Mouse (Mus musculus): ENCODE data around the gene Tnfrsf26. TPM values are rescaled to one million over a fixed set of nuclear protein-coding genes. Genes with fewer than 3 reads are reported as not detected.

Tnfrsf26 gene
- polyA plus RNA-seq, 1 experiment from 2014 or later = 0.65 TPM

- WGBS = 93% methylated on average over 10 of the region's 10 CpGs
- no peak for ATAC-seq (replicated peaks; ENCODE audit: low FRiP score)
- no peaks in the 10 kb centered on the region for H3K27me3 ChIP-seq
- no peak overlapping the region for H3K4me2 ChIP-seq
- no peak overlapping the region for H3K27ac ChIP-seq
- H3K9ac ChIP-seq = no peak overlapping the region
- H3K4me1 ChIP-seq = peaks cover 8% of the 10 kb centered on the region; the same call in 1 of the 2 replicates
- no peaks in the 10 kb centered on the region for H3K9me3 ChIP-seq (replicated peaks)
- H3K4me3 ChIP-seq (replicated peaks) = no peak overlapping the region
- H3K36me3 ChIP-seq = peaks cover 73% of the 10 kb centered on the region
Observed at GRCm38 (mm10) chr7:143592255-143592654, 36.3 kb downstream of the Tnfrsf26 start.

GRCm38 (mm10) chr7:143588006-143588405 is 40.5 kb downstream of the Tnfrsf26 start:
- no peak overlapping the region for H3K4me2 ChIP-seq
- no peak overlapping the region for H3K9ac ChIP-seq
- no peaks in the 10 kb centered on the region for H3K27me3 ChIP-seq
- no peak overlapping the region for H3K4me3 ChIP-seq (replicated peaks)
- no peaks in the 10 kb centered on the region for H3K4me1 ChIP-seq
- 90% methylated on average over 4 of the region's 4 CpGs for WGBS
- peaks cover 96% of the 10 kb centered on the region for H3K36me3 ChIP-seq
- ATAC-seq (replicated peaks; ENCODE audit: low FRiP score) = no peak
- no peak overlapping the region for H3K27ac ChIP-seq
- no peaks in the 10 kb centered on the region for H3K9me3 ChIP-seq (replicated peaks)

GRCm38 (mm10) chr7:143587586-143587985 is 40.9 kb downstream of the Tnfrsf26 start:
- no peak overlapping the region for H3K27ac ChIP-seq
- H3K27me3 ChIP-seq = no peaks in the 10 kb centered on the region
- no peaks in the 10 kb centered on the region for H3K9me3 ChIP-seq (replicated peaks)
- no peaks in the 10 kb centered on the region for H3K4me1 ChIP-seq
- no peak overlapping the region for H3K4me2 ChIP-seq
- ATAC-seq (replicated peaks; ENCODE audit: low FRiP score) = no peak
- peaks cover 96% of the 10 kb centered on the region for H3K36me3 ChIP-seq
- no peak overlapping the region for H3K9ac ChIP-seq
- WGBS = 90% methylated on average over 5 of the region's 5 CpGs
- H3K4me3 ChIP-seq (replicated peaks) = no peak overlapping the region

GRCm38 (mm10) chr7:143583956-143584355 is 44.6 kb downstream of the Tnfrsf26 start:
- H3K9me3 ChIP-seq (replicated peaks) = no peaks in the 10 kb centered on the region
- ATAC-seq (replicated peaks; ENCODE audit: low FRiP score) = no peak
- peaks cover 94% of the 10 kb centered on the region for H3K36me3 ChIP-seq
- no peak overlapping the region for H3K9ac ChIP-seq
- H3K27me3 ChIP-seq = no peaks in the 10 kb centered on the region
- 31% methylated on average over 3 of the region's 3 CpGs for WGBS
- no peaks in the 10 kb centered on the region for H3K4me1 ChIP-seq
- H3K4me2 ChIP-seq = no peak overlapping the region
- no peak overlapping the region for H3K4me3 ChIP-seq (replicated peaks)
- H3K27ac ChIP-seq = no peak overlapping the region

- 90% methylated on average over 5 of the region's 5 CpGs for WGBS
- Histone ChIP-seq H3K4me2 (no peak overlapping the region), H3K27ac (no peak overlapping the region), H3K4me3 (replicated peaks) (no peak overlapping the region), H3K9me3 (replicated peaks) (no peaks in the 10 kb centered on the region), H3K27me3 (no peaks in the 10 kb centered on the region), H3K9ac (no peak overlapping the region), H3K4me1 (no peaks in the 10 kb centered on the region), H3K36me3 (peaks cover 94% of the 10 kb centered on the region)
- no peak for ATAC-seq (replicated peaks; ENCODE audit: low FRiP score)
Observed at GRCm38 (mm10) chr7:143583025-143583424, 45.5 kb downstream of the Tnfrsf26 start.

GRCm38 (mm10) chr7:143575751-143576150 is 52.8 kb downstream of the Tnfrsf26 start:
- 92% methylated on average over 11 of the region's 11 CpGs for WGBS
- H3K36me3 ChIP-seq = peaks cover 96% of the 10 kb centered on the region
- no peak for ATAC-seq (replicated peaks; ENCODE audit: low FRiP score)

GRCm38 (mm10) chr7:143565648-143566039 is 62.9 kb downstream of the Tnfrsf26 start:
- ATAC-seq (replicated peaks; ENCODE audit: low FRiP score) = no peak; the same call in 1 of the 2 replicates
- H3K36me3 ChIP-seq = peaks cover 100% of the 10 kb centered on the region
- WGBS = 90% methylated on average over 3 of the region's 3 CpGs

More at GRCm38 (mm10) chr7:143575751-143576150, 52.8 kb downstream of the Tnfrsf26 start:
- Histone ChIP-seq H3K27me3 (no peaks in the 10 kb centered on the region), H3K27ac (no peak overlapping the region), H3K4me1 (no peaks in the 10 kb centered on the region), H3K4me3 (replicated peaks) (no peak overlapping the region), H3K4me2 (no peak overlapping the region), H3K9me3 (replicated peaks) (no peaks in the 10 kb centered on the region), H3K9ac (no peak overlapping the region)

DNA sequence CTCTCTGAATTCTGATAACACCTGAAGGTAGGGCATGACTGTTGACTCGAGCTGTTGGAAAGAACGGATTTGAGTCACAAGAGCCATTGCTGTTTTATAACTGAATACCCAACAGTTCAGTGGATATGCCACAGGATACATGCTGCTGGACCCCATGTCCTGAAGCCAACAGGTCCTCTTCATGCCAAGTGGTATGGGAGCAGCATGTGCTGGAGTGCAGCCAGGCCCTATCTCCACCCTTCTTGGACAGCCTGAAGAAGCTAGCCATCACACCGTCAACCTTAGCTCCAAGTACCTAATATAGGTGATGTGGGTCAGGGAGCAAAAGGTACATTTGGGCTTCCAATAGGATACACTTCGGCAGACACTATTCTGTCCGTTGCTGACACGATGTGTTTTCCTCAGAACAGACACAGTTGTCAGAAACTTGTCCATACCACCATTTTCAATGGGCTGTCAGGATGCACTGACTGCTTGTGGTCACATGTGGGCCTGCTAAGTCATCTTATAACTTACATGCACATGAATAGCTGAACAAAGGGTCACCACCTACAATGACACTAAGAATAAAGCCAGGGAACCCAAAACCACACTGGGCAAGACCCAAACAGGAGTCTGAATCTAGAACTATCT is 63.4 kb downstream of the Tnfrsf26 start:
- no peak for ATAC-seq (replicated peaks; ENCODE audit: low FRiP score)
- Histone ChIP-seq H3K4me3 (replicated peaks) (no peak overlapping the region), H3K9ac (no peak overlapping the region), H3K4me1 (no peaks in the 10 kb centered on the region), H3K9me3 (replicated peaks) (no peaks in the 10 kb centered on the region), H3K36me3 (peaks cover 100% of the 10 kb centered on the region), H3K27ac (no peak overlapping the region), H3K27me3 (no peaks in the 10 kb centered on the region), H3K4me2 (no peak overlapping the region)
- 89% methylated on average over 6 of the region's 6 CpGs for WGBS

More at GRCm38 (mm10) chr7:143565648-143566039, 62.9 kb downstream of the Tnfrsf26 start:
- H3K9me3 ChIP-seq (replicated peaks) = no peaks in the 10 kb centered on the region
- H3K4me2 ChIP-seq = no peak overlapping the region
- no peaks in the 10 kb centered on the region for H3K4me1 ChIP-seq
- no peaks in the 10 kb centered on the region for H3K27me3 ChIP-seq
- H3K4me3 ChIP-seq (replicated peaks) = no peak overlapping the region
- no peak overlapping the region for H3K9ac ChIP-seq
- no peak overlapping the region for H3K27ac ChIP-seq

DNA sequence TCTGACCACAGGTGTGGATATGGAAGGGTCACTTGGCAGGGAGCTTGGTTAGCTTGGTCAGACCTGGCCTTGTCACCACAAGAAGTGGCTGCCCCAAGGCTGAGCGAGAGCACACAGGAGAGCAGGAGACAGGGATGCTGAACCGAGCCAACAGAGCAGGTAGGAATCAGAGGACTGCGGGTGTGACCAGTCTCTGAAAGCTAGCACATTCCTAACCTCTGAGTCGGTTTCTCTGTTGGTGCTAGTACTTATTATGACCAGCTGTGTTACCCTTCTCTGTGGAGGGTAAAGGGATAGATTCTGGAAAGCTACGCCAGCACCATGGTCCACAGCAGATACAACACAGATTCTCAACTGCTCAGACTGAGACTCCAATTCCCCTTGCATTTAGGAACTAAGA is 64.7 kb downstream of the Tnfrsf26 start:
- 83% methylated on average over 5 of the region's 5 CpGs for WGBS
- Histone ChIP-seq H3K4me2 (no peak overlapping the region), H3K4me3 (replicated peaks) (no peak overlapping the region), H3K27me3 (no peaks in the 10 kb centered on the region), H3K4me1 (no peaks in the 10 kb centered on the region), H3K36me3 (peaks cover 100% of the 10 kb centered on the region), H3K9ac (no peak overlapping the region), H3K27ac (no peak overlapping the region), H3K9me3 (replicated peaks) (no peaks in the 10 kb centered on the region)
- no peak for ATAC-seq (replicated peaks; ENCODE audit: low FRiP score)

Small RNA genes within 50 kb of the gene (microRNA-seq; reads per million reads assigned to microRNA genes)
- 0.44 reads per million for gene Mir7064

Other genes starting within 250 kb of the Tnfrsf26 start
- gene Cdkn1c, start 167.7 kb downstream of the Tnfrsf26 start, polyA plus RNA-seq (2015; fragmentation: Nextera tagmentation; extraction: Ambion mirVana) = 844 and 965 TPM in 2 replicates
- 4.1 and 4.5 TPM in 2 replicates for gene Slc22a18, start 155.0 kb downstream of the Tnfrsf26 start, polyA plus RNA-seq (2015; fragmentation: Nextera tagmentation; extraction: Ambion mirVana)
- 8.4 and 10.8 TPM in 2 replicates for gene Phlda2, start 125.6 kb downstream of the Tnfrsf26 start, polyA plus RNA-seq (2015; fragmentation: Nextera tagmentation; extraction: Ambion mirVana)
- 276 and 287 TPM in 2 replicates for gene Nap1l4, start 79.6 kb downstream of the Tnfrsf26 start, polyA plus RNA-seq (2015; fragmentation: Nextera tagmentation; extraction: Ambion mirVana)
- gene Cars, start 28.6 kb downstream of the Tnfrsf26 start, polyA plus RNA-seq (2015; fragmentation: Nextera tagmentation; extraction: Ambion mirVana) = 62.3 and 62.9 TPM in 2 replicates
- 10.6 and 12.1 TPM in 2 replicates for gene Tnfrsf22, start 20.9 kb upstream of the Tnfrsf26 start, polyA plus RNA-seq (2015; fragmentation: Nextera tagmentation; extraction: Ambion mirVana)
- 2.0 and 2.8 TPM in 2 replicates for gene Tnfrsf23, start 57.1 kb upstream of the Tnfrsf26 start, polyA plus RNA-seq (2015; fragmentation: Nextera tagmentation; extraction: Ambion mirVana)
- 31.9 and 34.0 TPM in 2 replicates for gene Osbpl5, start 128.3 kb upstream of the Tnfrsf26 start, polyA plus RNA-seq (2015; fragmentation: Nextera tagmentation; extraction: Ambion mirVana)
- gene Mrgprg, start 138.3 kb upstream of the Tnfrsf26 start, polyA plus RNA-seq (2015; fragmentation: Nextera tagmentation; extraction: Ambion mirVana) = not detected in 2 replicates
- 1.7 and 2.0 TPM in 2 replicates for gene Mrgpre, start 155.8 kb upstream of the Tnfrsf26 start, polyA plus RNA-seq (2015; fragmentation: Nextera tagmentation; extraction: Ambion mirVana)
- 9.0 and 10.4 TPM in 2 replicates for gene Nadsyn1, start 194.1 kb upstream of the Tnfrsf26 start, polyA plus RNA-seq (2015; fragmentation: Nextera tagmentation; extraction: Ambion mirVana)
- 37.7 and 47.2 TPM in 2 replicates for gene Dhcr7, start 194.4 kb upstream of the Tnfrsf26 start, polyA plus RNA-seq (2015; fragmentation: Nextera tagmentation; extraction: Ambion mirVana)
- not detected in 2 replicates for gene Gm498, start 238.1 kb upstream of the Tnfrsf26 start, polyA plus RNA-seq (2015; fragmentation: Nextera tagmentation; extraction: Ambion mirVana)

Measured in kidney, embryonic 15.5 days (tissue).